ENCODE assay signal across 26 mouse cellular contexts in genomic region chr19:36518461-36518860, GRCm38 (mm10). TPM values are rescaled to one million over a fixed set of nuclear protein-coding genes. Genes with fewer than 3 reads are reported as not detected.
DNase-seq lines count a peak whose midpoint lies in the region; ATAC-seq and TF ChIP-seq lines count a peak whose summit lies in the region.
"Had no signal": no experiment of that assay in that cellular context is flagged by ENCODE, and none has a peak within 500 bp of the region (broad histone marks: within the 10 kb centered on the region; RNA-seq: fewer than 3 reads in every experiment).

No protein-coding gene starts in this region.

- no peak for TF ChIP-seq CTCF in testis, adult 2 months (IDR thresholded peaks at IDR 0.05; ENCODE audit: control insufficient read depth, insufficient read depth, insufficient replicate concordance, low read depth, low read length)

- H3K4me2 ChIP-seq in heart, embryonic 13.5 days: no peak overlapping the region
- H3K4me2 ChIP-seq: heart, embryonic 11.5 days; midbrain, embryonic 11.5 days had no signal

- DNase-seq in heart, postnatal 36 days: no peak
- peak; percentile 31 for DNase-seq in layer of hippocampus, adult 11-12 months (ENCODE audit: low spot score)
- DNase-seq in layer of hippocampus, postnatal 25 days (ENCODE audit: extremely low spot score in 1 of 2, low spot score in 1 of 2): no peak
- DNase-seq in testis, postnatal 14 days (ENCODE audit: low spot score): no peak
- DNase-seq in c-Kit-positive CD71-positive TER-119-positive erythroid progenitor cells, embryonic 14.5 days (ENCODE audit: low spot score): no peak
- no peak for DNase-seq in adrenal gland, postnatal 4 days (ENCODE audit: low spot score in 2 of 2)
- DNase-seq: adrenal gland, adult 8-10 months; cerebellum, postnatal 10 days; gastrocnemius, postnatal 14 days; heart, adult 11 months; heart, postnatal 10 days; liver; retina, postnatal 1 day; thymus, postnatal 25 days had no signal

- peak overlapping the region; percentile 55; the same call in 1 of the 2 replicates for H3K9ac ChIP-seq in heart, embryonic 13.5 days

- no peaks in the 10 kb centered on the region for H3K36me3 ChIP-seq in heart, embryonic 13.5 days
- H3K36me3 ChIP-seq in testis, adult 2 months (ENCODE audit: control insufficient read depth, insufficient read depth, low read length): no peaks in the 10 kb centered on the region
- H3K36me3 ChIP-seq: embryonic facial prominence, embryonic 10.5 days had no signal

- H3K27ac ChIP-seq in heart, embryonic 13.5 days (replicated peaks): no peak overlapping the region
- peak overlapping the region; percentile 36; the same call in 1 of the 2 replicates for H3K27ac ChIP-seq in testis, adult 2 months (ENCODE audit: control insufficient read depth, insufficient read depth, low read depth, low read length)
- H3K27ac ChIP-seq: embryonic facial prominence, embryonic 10.5 days; hindbrain, postnatal 0 days; left cerebral cortex, adult 2 months; macrophage had no signal

- H3K9me3 ChIP-seq in heart, embryonic 13.5 days: no peaks in the 10 kb centered on the region
- H3K9me3 ChIP-seq: embryonic facial prominence, embryonic 10.5 days had no signal

- no peak overlapping the region for H3K4me3 ChIP-seq in heart, embryonic 13.5 days
- no peak overlapping the region for H3K4me3 ChIP-seq in testis, adult 2 months (ENCODE audit: control insufficient read depth, low read depth, low read length)
- H3K4me3 ChIP-seq: embryonic facial prominence, embryonic 10.5 days; left cerebral cortex, adult 2 months had no signal

- no peak for ATAC-seq in heart, embryonic 13.5 days (ENCODE audit: extremely low read depth, insufficient number of reproducible peaks, low FRiP score, low TSS enrichment)
- ATAC-seq: activated CD4-positive, CD25-positive, alpha-beta regulatory T cell, adult 4 months; forebrain, embryonic 16.5 days; hindbrain, postnatal 0 days; intestine, postnatal 0 days; lung, postnatal 0 days had no signal

- no peaks in the 10 kb centered on the region for H3K27me3 ChIP-seq in heart, embryonic 13.5 days (replicated peaks)
- no peaks in the 10 kb centered on the region for H3K27me3 ChIP-seq in testis, adult 2 months (ENCODE audit: control insufficient read depth, insufficient read depth, low read length)

- peaks cover 13% of the 10 kb centered on the region for H3K4me1 ChIP-seq in heart, embryonic 13.5 days
- H3K4me1 ChIP-seq in testis, adult 2 months (ENCODE audit: control insufficient read depth, insufficient read depth, low read length): no peaks in the 10 kb centered on the region
- H3K4me1 ChIP-seq: embryonic facial prominence, embryonic 10.5 days had no signal

- no peak for TF ChIP-seq POLR2A in testis, adult 2 months (IDR thresholded peaks at IDR 0.05; ENCODE audit: control insufficient read depth, low read depth, low read length)

- intact Hi-C loops in heart, postnatal 36 days (cut with DNase I): no loop called here

- 32% methylated on average over 2 of the region's 2 CpGs for WGBS in heart, embryonic 13.5 days

RNA-seq across cellular contexts. Expression of gene Hectd2, which starts 36.0 kb away (rescaled TPM):
- polyA plus RNA-seq in heart, embryonic 13.5 days (2015; fragmentation: Nextera tagmentation; extraction: Ambion mirVana): 6.0 and 6.1 TPM in 2 replicates
- total RNA-seq in heart, postnatal 36 days (2021): 1 to 10 TPM; 1.6 to 2.5 TPM
- total RNA-seq in layer of hippocampus, postnatal 25 days (2021): 10 to 100 TPM; 31.3 to 45.2 TPM
- 10.3 and 15.9 TPM in 2 replicates for polyA plus RNA-seq in testis, adult 2 months (2012; rRNA removed)
- 1 to 10 TPM; 4.5 to 4.8 TPM for total RNA-seq in adrenal gland, postnatal 4 days (2021)

Comparison
In these comparisons a context has a peak if more than half of its experiments do, and no peak if none do; other contexts are left out.
1. RNA of gene Hectd2, which starts 36.0 kb away (total RNA-seq): 31.3 to 45.2 TPM in layer of hippocampus, postnatal 25 days; 4.5 to 4.8 TPM in adrenal gland, postnatal 4 days and 1.6 to 2.5 TPM in heart, postnatal 36 days; every median in the first group is over 4 times any median in the second.